Mouse (Mus musculus) CH12.LX (cell line): ENCODE measurements at regions not wholly inside any gene's neighbourhood (a gene's known extent, or its start where the extent isn't known, plus 50 kb on each side); places are given as distances from the start of the nearest gene placed in this dataset.

Experiments
- CHD2 ChIP-seq: IDR thresholded peaks from 2 replicates; pipeline ENCODE4 v1.6.1; 2011; ENCODE audit warnings: low read length, improper control_type of control experiment
- CTCF ChIP-seq, 2 experiments: IDR thresholded peaks in 1 of 2; conservative IDR thresholded peaks in 1 of 2; 2 replicates each; pipeline ENCODE4 v1.5.1; 2011 to 2012; ENCODE audit warnings: low read depth in 2 of 2, low read length in 2 of 2, improper control_type of control experiment in 1 of 2, inconsistent platforms in 1 of 2, mild to moderate bottlenecking in 1 of 2, moderate library complexity in 1 of 2
- ETS1 ChIP-seq: conservative IDR thresholded peaks from 2 replicates; pipeline ENCODE4 v1.6.1; 2012; ENCODE audit warnings: low read depth, mild to moderate bottlenecking, inconsistent platforms, low read length, improper control_type of control experiment, moderate library complexity
- HCFC1 ChIP-seq: IDR thresholded peaks from 2 replicates; pipeline ENCODE4 v1.6.1; 2012; ENCODE audit warnings: low read depth, mild to moderate bottlenecking, inconsistent platforms, low read length, improper control_type of control experiment
- POLR2AphosphoS2 ChIP-seq: IDR thresholded peaks from 2 replicates; pipeline ENCODE4 v1.6.1; 2011; ENCODE audit warnings: low read depth, low read length, improper control_type of control experiment
- SIN3A ChIP-seq: IDR thresholded peaks from 2 replicates; pipeline ENCODE4 v1.6.1; 2012; ENCODE audit warnings: low read length, improper control_type of control experiment, inconsistent platforms

GRCm38 (mm10) chr6:116914073-116914472, 197.4 kb upstream of the Tmem72 start:
- no peak for TF ChIP-seq HCFC1
- no peak for TF ChIP-seq POLR2AphosphoS2
- no peak for TF ChIP-seq SIN3A
- TF ChIP-seq CTCF (conservative IDR thresholded peaks at IDR 0.05 in 1 of 2, IDR thresholded peaks at IDR 0.05 in 1 of 2; ENCODE audit: low read depth in 2 of 2, low read length in 2 of 2) = no peak
- no peak for TF ChIP-seq CHD2
- no peak for TF ChIP-seq ETS1
